Mouse (Mus musculus) lung, postnatal 36 days (tissue): ENCODE data around the gene Atic.

Source experiments
- DNase-seq: peaks from one replicate; pipeline ENCODE4 v3.0.0; 2022; ENCODE audit warnings: mixed read lengths

Gene Atic

DNA sequence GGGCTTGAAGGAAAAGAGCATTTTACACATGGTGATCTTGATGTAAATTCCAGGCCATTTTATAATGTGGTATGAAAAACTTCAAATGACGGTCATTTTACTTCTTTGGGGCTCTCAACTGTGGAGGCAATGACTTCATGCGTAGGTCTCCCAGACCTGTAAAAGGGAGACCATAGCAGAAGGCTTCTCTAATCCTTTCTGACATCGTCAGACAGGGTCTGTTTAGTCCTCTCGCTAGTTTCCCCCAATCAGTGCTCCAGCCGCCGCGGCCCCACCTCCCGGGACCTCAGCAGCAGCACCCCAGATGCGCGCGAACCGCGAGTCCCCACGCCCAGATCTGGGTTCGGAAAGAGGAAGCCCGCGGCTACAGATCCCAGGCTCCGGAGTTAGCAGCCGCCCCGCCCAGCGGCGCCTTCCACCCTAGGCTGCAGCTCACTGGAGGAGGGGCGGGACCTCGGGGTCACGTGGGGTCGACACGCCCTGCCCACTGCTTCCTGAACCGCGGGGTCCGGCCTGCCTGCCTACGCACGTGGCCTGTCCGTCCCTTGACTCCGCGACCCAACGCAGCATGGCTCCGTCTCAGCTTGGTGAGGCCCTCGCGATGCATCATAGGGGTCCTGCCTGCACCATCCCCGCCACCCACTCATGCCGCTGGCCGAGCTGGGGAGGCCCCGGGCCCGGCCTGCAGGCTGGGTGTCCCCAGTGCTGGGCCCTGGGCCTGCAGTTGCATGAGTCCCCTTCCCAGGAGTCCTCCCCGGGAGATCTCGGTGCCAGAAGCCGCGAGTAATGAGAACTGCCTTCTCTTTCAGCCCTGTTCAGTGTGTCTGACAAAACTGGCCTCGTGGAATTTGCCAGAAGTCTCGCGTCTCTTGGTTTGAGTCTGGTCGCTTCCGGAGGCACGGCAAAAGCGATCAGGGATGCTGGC is at the start of gene Atic:
TSS of gene Atic (plus strand) at position 463 of the 925 bp plus-strand sequence.
- DNase-seq = peak; percentile 95

DNA sequence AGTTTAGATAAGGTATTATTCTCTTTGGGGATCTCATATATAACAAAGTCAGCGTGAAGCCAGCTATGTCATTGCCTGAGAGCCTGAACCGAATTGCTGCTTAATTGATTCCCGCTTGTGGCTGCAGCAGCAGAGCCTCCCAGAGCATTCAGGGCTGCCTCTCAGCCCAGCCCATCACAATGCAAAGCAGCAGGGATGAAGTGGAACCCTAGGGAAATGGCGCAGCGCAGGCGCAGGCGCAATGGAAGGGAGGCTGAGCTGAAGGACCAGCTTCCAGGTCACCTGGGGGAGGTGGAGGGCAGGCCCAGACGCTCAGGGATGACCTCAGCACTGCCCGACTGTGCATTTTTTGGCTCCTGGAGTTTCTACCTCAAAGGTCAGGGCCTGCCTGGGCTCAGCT is 49.7 kb upstream of the Atic start:
- DNase-seq = no peak

GRCm38 (mm10) chr1:71515041-71515440 is 41.9 kb upstream of the Atic start:
- no peak for DNase-seq

DNA sequence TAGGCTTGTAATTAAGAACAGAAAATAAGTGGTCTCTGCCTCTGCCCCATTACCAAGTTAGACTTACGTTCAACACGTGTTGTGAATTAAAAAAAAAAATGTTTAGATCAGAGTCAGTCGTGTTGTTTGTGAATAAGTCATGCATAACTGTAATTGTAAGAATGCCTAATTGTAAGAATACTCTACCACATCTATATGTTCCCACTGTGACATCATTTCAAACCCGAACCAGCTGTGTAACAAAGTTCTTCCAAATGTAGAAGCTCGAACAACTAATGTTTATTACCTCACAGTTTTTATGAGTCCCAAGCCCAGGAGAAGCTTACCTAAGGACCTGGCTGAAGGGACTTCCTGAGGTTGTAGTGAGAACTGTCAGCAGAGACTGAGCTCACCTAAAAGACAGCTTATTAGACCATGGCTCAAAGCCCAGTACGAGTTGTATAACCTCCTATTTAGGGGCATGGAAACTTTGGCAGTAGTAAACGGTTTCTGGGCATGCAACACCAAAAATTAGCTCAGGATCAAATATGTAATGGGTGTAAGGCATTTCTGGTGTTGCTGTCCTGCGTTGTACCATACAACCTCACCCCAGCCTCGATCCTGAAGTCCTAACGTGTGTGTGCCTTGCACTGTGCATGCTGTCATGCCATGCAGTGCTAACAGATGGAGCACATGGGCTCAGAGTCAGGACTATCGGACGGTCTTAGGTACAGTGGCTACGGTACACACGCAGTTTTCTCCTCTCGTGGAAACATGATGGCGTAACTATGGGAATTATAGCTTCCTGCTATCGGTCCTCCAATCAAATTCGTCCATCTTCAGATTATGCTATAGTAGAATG is 27.9 kb upstream of the Atic start:
- DNase-seq = no peak

- DNase-seq = no peak
These were observed 26.2 kb upstream of the Atic start for GRCm38 (mm10) chr1:71530779-71531178.

DNA sequence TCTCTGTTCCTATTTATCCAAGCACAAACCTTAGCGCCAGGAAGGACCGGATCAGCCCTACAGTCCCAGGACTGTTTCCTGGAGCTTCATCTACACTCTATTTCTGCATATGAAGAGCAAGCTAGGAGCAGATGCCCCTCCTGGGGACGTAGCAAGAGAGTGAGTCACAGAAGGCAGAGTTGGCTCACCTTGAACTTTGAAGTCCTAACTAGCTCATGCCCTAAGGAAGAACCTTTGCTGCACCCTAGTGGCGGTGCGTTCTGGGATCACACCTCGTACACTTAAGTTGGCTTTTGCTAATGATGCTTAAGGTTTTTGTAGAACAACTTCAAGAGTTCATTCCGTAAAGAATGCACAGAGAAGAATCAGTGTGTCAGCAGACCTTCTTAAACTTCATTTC is 25.3 kb upstream of the Atic start:
- DNase-seq = peak; percentile 68

GRCm38 (mm10) chr1:71539641-71540040 is 17.3 kb upstream of the Atic start:
- no peak for DNase-seq

DNA sequence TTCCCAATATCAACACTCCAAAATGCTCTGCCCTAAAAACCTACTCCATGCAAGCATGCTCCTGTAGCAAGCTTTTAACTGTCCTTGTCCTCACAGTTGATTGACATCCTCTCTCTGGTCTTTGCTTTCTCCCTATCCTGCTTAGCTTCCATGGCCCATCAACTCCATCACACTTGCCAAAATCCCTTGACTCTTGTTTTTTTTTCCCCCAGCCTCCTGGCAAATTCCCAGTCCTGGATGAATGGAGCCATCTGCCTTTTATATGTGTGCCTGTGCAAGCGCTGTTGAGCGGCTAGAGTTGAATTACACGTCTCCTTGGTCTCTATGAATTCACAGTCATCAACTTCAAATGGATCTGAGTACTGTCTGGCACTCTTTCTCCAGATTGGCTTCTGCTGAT is 16.5 kb upstream of the Atic start:
- DNase-seq = peak; percentile 23

DNA sequence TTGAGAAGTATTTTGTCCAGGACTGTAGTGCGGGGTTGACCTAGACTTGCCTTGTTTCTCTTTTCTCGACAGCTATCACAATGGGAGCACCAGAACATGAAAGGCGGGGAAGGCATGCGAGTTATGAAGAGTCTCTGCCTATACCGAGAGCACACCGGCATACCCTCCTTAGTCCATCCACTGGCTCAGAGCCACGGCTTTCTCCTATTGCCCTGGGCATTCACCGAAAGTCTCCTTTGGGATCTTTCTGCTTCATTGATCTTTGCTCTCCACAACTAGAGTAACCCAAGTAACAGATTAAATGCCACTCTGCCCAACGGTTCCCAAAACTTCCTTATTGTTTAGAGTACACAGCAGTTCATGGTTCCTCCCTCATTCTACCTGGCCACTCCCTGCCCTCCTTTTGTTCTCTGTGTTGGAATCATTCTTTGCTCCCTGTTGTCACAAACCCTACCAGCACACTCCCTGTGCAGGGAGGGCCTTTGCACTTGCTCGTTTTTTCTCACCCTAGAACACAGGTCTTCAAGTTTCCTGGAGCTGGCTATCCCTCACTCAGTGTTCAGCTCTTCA is 6.2 kb upstream of the Atic start:
- DNase-seq = no peak

DNA sequence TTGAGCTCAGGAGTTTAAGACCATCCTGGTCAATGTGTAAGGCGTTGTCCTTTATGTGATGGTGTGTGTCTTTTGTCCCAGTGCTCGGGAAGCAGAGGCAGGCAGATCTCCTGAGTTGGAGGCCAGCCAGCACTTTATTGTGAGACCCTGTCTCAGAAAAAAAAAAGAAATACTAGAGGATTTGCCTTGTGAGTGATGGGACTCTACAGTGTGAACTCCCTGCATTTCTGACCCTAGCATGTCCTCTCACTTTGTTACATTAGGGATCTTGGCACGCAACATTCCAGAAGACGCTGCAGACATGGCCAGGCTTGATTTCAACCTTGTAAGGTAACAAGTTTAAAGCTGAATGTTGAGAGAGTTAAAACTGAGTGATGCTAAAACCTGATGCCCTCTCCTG is 3.7 kb downstream of the Atic start:
- DNase-seq = no peak

- no peak for DNase-seq
These were observed 7.3 kb downstream of the Atic start for GRCm38 (mm10) chr1:71564291-71564690.

- DNase-seq = no peak
These were observed 11.1 kb downstream of the Atic start for GRCm38 (mm10) chr1:71567884-71568605.

DNA sequence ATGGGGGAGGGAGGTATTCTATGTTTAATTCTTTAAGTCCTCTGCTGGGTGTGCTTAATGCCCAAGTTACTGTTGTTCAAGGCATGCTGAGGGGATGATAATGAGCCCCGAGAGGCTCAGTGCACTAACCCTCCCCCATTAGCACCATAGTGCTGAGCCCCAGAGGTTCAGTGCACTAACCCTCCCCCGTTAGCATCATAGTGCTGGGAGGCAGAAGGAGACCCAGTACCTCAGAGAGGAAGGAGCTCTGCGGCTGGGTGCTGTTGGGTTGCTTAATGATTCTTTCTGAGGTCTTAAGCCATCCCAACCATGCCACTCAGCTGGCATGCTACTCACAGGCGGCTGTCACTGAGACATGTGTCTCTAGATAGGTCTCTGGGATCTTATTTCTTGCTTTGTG is 13.2 kb downstream of the Atic start:
- DNase-seq = no peak

DNA sequence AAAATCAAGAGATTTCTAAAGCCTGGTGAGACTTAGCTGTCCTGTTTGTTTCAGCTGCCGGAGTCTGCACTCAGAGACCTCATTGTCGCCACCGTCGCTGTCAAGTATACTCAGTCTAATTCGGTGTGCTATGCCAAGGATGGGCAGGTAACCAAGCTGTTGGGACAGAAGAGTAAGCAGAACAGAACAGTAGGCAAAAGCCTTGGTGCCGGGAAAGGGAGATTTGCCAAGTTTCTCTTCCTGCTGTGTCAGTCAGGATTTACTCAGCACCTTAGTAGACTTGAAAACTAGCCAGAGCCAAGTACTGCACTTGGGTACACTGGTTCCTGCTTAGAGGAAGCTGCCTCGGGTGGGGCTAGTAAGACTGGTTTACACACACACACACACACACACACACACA is 19.0 kb downstream of the Atic start:
- peak; percentile 78 for DNase-seq

GRCm38 (mm10) chr1:71576837-71577236 is 19.9 kb downstream of the Atic start:
- DNase-seq = no peak

DNA sequence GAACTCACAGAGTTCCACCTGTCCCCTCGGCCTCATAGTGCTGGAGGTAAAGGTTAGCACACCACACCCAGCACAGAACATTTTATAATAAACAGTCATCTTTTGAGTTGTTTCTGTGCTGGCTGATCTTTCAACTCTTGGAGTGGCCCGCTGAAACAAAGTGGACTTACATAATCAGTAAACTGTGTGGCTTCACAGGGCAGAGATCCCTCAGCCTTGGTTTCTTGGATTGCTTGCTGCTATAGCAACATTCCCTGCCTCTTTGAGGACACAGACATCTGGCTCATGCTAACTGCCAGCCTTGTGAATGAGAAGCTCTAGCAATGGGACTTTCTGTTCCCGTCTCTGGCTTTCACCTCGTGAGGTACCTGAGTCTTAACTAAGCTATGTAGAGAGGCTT is 22.6 kb downstream of the Atic start:
- peak; percentile 66 for DNase-seq

- DNase-seq = no peak
These were observed 23.5 kb downstream of the Atic start for GRCm38 (mm10) chr1:71580408-71580807.

DNA sequence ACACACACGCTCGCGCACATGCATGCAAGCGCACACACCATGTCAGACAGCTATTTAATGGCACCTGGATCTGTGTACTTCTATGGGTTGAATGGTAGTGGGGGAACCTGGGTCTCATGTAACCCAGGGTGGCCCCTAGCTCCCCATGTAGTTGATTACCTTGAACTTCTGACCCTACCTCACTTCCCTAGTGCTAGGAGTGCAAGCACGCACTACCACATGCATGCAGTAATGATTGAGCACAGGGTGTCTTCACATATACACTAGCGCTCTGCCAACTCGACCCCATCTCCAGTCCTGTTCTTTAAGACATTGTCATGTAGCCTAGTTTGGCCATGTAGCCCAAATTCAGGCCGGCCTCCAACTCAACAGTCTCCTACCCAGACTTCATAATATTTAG is 26.4 kb downstream of the Atic start:
- no peak for DNase-seq

DNA sequence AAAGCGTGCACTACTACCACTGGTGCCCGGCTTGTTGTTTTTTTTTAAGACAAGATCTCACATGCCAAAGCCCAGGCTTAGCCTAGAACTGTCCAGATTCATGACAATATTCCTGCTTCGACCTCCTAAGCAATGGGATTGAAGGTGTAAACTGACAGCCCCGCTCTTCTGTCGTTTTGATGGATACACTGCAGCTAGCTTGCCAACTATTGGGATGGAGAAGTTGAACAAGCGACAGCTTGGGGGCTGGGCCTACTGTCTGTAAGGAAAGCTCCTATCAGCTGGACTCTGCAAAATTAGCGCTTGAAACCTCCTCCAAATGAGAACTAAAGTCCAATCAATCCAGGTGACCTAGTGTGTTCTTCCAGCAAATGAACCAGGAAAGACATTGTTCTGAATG is 26.9 kb downstream of the Atic start:
- no peak for DNase-seq

GRCm38 (mm10) chr1:71586658-71587057 is 29.7 kb downstream of the Atic start:
- DNase-seq = no peak

DNA sequence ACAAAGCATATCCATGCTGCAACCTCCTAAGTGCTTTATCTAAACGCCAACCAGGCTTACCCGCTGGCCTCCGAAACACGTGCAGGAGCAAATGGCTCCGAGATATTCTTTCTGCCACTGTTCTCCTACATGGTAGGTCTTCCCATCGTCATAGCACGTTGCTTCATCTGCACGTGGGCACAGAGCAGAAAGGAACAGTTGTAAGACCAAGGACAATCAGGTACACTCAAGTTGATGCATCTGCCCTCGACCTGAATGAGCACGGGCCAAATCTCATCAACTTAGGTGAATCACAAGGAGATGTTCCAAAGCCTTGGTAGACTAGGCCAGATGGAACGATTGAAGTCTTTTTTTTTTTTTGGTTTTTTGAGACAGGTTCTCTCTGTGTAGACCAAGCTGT is 33.1 kb downstream of the Atic start:
- no peak for DNase-seq

DNA sequence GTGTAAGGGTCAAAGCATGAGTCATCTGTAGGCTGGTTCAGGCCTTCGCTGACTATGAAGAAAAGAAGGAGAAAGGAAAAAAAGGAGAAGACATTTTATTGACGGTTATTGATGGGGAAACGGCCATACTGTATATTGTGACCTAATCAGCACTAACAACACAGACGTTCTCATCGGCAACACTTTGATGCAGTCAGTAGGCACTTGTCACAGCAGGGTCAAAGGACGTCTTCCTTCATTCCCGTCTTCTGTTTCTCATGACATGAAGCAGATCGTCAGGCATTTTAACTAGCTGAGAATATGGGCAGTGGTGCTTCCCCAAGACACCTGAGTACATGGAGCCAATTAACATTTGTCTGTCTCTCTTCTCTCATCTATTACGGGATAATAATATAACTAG is 36.2 kb downstream of the Atic start:
- no peak for DNase-seq

DNA sequence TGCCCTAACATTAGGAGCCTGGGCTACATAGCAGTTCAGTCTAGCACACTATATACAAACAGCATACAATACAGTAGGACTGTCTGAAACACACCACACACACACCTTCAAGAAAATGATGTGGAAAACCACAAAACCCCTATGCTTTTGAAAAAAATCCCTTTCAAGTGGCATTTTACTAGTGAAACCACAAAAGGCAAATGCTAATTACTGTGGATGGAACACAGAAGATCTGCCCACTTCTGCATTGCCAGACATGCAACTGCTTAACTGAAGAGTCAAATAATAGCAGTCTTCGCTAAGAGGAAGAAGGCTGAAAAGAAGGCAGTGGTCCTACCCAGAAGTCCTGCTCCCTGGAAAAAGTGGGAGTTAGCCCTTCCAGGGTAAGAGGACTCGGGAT is 37.3 kb downstream of the Atic start:
- no peak for DNase-seq
